Mouse (Mus musculus) intestine, embryonic 16.5 days (tissue): Measurements from ENCODE around the gene Ren1. TPM values are rescaled to one million over a fixed set of nuclear protein-coding genes. Genes with fewer than 3 reads are reported as not detected.

Experiments
- ATAC-seq: fragments of 200-750 bp; cut with Nextera tagmentation; 2 replicates; pipeline ENCODE4 v1.8.0; 2017; ENCODE audit warnings: moderate TSS enrichment, moderate library complexity
- H3K27ac ChIP-seq: fragments of 300-500 bp; sonication (generic); 2 replicates; pipeline ENCODE4 v1.5.1; 2014; ENCODE audit warnings: mild to moderate bottlenecking, low read length
- H3K27me3 ChIP-seq: fragments of 300-500 bp; sonication (generic); replicated peaks from 2 replicates; pipeline ENCODE4 v1.6.1; 2014; ENCODE audit warnings: low read length, control low read depth, mixed read lengths; ENCODE audit not compliant: control insufficient read depth, insufficient read depth
- H3K36me3 ChIP-seq: fragments of 300-500 bp; sonication (generic); 2 replicates; pipeline ENCODE4 v1.6.1; 2014; ENCODE audit warnings: low read length, control low read depth; ENCODE audit not compliant: control insufficient read depth, insufficient read depth
- H3K4me1 ChIP-seq: fragments of 300-500 bp; sonication (generic); 2 replicates; pipeline ENCODE4 v1.6.1; 2014; ENCODE audit warnings: low read length, control low read depth, mixed read lengths; ENCODE audit not compliant: control insufficient read depth, insufficient read depth
- H3K4me2 ChIP-seq: fragments of 300-500 bp; sonication (generic); 2 replicates; pipeline ENCODE4 v1.6.1; 2014; ENCODE audit warnings: low read depth, low read length, control low read depth
- H3K4me3 ChIP-seq: fragments of 300-500 bp; sonication (generic); 2 replicates; pipeline ENCODE4 v1.5.1; 2014; ENCODE audit warnings: mild to moderate bottlenecking, low read length
- H3K9ac ChIP-seq: fragments of 300-500 bp; sonication (generic); 2 replicates; pipeline ENCODE4 v1.6.1; 2014; ENCODE audit warnings: low read depth, low read length
- H3K9me3 ChIP-seq: fragments of 300-500 bp; sonication (generic); 2 replicates; pipeline ENCODE4 v1.6.1; 2016; ENCODE audit warnings: low read length, control low read depth; ENCODE audit not compliant: control insufficient read depth
- WGBS: fragments of 180-500 bp; shearing (Covaris S2); extraction: QIAGEN DNeasy Blood & Tissue Kit; methylation state at CpG from one replicate; pipeline ENCODE4 v1.1.7; 2014; 5-methylcytosine and 5-hydroxymethylcytosine counted together
- polyA plus RNA-seq: library from polyadenylated mRNA; unstranded; fragments of >200 nt; fragmentation: Nextera tagmentation; extraction: Ambion mirVana; gene quantifications from 2 replicates; pipeline ENCODE4 v1.2.1, GENCODE M21; 2015

Gene Ren1
- polyA plus RNA-seq, 1 experiment from 2014 or later = 6.7 TPM

DNA sequence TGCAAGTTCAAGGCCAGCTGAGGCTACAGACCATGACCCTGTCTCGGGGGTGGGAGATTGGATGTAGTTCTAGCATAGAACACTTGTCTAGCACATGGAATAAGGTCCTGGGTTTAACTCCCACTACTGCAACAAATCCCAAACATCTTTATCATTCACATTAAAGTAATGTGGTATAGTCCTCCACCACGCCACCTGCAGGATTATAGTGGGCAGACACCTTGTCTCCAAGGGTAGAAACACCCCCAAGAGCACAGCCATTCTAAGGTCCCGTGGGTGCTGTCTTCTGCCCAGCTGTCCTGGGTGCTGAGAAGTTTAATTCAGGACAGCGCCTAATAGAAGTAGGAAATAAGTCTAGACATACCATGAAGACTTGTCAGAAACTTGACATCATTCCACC, 33.7 kb upstream of the Ren1 start:
- no peak for ATAC-seq
- H3K4me3 ChIP-seq = no peak overlapping the region
- H3K9me3 ChIP-seq = no peaks in the 10 kb centered on the region
- H3K4me2 ChIP-seq = no peak overlapping the region
- no peaks in the 10 kb centered on the region for H3K36me3 ChIP-seq
- WGBS = 78% methylated on average over 4 of the region's 4 CpGs
- H3K27ac ChIP-seq = no peak overlapping the region
- H3K9ac ChIP-seq = no peak overlapping the region
- H3K27me3 ChIP-seq = no peaks in the 10 kb centered on the region
- H3K4me1 ChIP-seq = 0 out of 2 replicates have a peak, but pooled peaks cover 5% of the 10 kb centered on the region

DNA sequence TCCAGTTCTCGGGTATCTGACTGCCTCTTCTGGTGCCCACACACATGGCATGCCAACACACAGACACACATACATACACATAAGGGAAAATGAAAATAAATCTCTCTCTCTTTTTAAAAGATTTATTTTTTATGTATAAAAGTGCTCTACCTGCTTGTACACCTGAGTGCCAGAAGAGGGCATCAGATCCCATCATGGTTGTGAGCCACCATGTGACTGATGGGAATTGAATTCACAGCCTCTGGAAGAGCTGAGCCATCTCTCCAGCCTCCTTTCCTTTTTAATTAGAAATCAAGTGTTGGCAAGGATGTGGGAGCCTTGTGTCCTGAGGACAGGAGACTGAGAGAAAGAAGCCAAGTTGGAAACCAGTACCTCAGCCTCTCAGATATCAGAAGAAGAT, 33.2 kb upstream of the Ren1 start:
- no peak overlapping the region for H3K9ac ChIP-seq
- 73% methylated on average over 1 of the region's 1 CpGs for WGBS
- H3K27me3 ChIP-seq = no peaks in the 10 kb centered on the region
- no peak for ATAC-seq
- H3K36me3 ChIP-seq = no peaks in the 10 kb centered on the region
- H3K27ac ChIP-seq = no peak overlapping the region
- H3K4me3 ChIP-seq = no peak overlapping the region
- H3K4me1 ChIP-seq = 0 out of 2 replicates have a peak, but pooled peaks cover 2% of the 10 kb centered on the region
- H3K4me2 ChIP-seq = no peak overlapping the region
- no peaks in the 10 kb centered on the region for H3K9me3 ChIP-seq

DNA sequence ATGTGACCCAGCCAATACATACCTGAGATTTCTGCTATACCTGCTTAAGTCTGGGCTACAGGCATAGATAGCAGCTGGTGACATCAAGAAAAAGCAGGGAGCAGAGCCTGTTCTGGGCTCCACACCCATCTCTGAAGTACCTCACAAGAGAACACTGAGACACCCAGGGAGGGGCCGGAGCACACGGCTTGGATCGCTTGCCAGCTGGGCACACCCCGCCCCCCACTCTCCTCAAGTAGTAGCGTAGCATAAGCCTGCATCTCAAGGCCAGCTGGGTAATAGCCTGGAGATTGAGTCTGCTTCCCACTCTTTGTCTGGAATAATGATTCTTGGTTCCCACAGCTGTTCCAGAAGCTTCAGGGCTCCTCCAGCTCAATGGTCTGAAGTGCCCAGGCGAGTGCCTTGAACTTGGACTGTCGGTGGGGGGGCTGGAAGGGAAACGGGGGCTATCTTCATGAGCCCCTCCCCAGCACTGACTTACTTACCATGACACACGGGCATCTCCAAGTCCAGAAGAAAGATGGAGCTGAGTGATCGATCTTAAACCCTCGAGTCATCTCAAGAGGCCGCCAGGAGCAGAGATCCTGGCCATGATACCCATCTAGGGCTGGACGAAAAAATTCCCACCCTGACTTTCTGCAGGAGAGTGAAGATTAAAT, 28.9 kb upstream of the Ren1 start, which contains the start of gene Kiss1:
Gene Kiss1, plus strand, starts transcription at position 609 of the 659 bp plus-strand sequence.
- no peak within 1 kb of the TSS for H3K9ac ChIP-seq
- 76% methylated on average over 13 of the region's 13 CpGs for WGBS
- H3K27me3 ChIP-seq = no peaks in the 10 kb centered on the region
- ATAC-seq = no peak
- H3K36me3 ChIP-seq = no peaks in the 10 kb centered on the region
- no peak within 1 kb of the TSS for H3K4me2 ChIP-seq
- H3K27ac ChIP-seq = no peak within 1 kb of the TSS
- H3K4me3 ChIP-seq = no peak within 1 kb of the TSS
- H3K9me3 ChIP-seq = no peaks in the 10 kb centered on the region
- 0 out of 2 replicates have a peak, but pooled peaks cover 2% of the 10 kb centered on the region for H3K4me1 ChIP-seq

DNA sequence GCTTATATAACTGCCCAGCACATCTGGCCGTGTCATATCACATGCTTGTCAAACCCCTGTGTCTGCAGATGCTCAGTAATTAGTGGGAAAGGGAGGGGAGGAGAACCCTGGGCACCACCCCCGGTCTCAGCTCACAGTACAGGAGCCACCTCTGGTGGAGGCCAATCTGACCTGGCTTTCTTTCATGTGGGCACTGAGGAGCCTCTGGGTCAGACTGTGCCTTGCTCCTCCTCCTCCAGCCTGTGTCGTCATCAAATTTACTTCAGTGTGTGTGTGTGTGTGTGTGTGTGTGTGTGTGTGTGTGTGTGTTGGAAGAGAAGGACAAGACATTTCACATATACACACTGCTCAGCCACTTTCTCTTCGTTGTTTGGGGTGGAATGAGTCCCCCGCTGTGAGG, 27.0 kb upstream of the Ren1 start:
- H3K4me3 ChIP-seq = no peak overlapping the region
- 38% methylated on average over 5 of the region's 5 CpGs for WGBS
- H3K9me3 ChIP-seq = no peaks in the 10 kb centered on the region
- no peak overlapping the region for H3K27ac ChIP-seq
- H3K36me3 ChIP-seq = no peaks in the 10 kb centered on the region
- H3K4me1 ChIP-seq = 0 out of 2 replicates have a peak, but pooled peaks cover 2% of the 10 kb centered on the region
- no peaks in the 10 kb centered on the region; the same call in 1 of the 2 replicates for H3K27me3 ChIP-seq
- 0 out of 2 replicates have a peak overlapping the region, but pooled peaks have one; percentile 16 for H3K9ac ChIP-seq
- no peak overlapping the region for H3K4me2 ChIP-seq
- ATAC-seq = no peak

DNA sequence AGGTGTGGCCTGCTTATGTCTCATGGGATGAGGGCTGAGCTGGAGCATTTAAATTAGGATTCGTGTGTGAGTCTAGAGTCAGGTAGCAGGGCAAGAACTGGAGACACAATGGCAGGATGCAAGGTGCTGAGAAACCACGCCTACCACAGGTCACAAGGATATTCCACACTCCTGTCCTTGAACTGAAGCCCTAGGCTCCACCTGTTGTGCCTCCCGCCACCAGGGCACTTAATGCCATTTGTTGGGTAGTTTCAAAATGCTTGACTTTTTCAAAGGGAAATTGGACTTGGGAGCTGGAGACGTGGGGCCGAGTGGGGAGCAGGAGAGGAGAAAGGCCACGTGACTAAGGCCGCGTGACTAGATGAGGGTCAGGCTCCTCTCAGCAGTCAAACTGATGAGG, 24.4 kb upstream of the Ren1 start:
- Histone ChIP-seq H3K36me3 (no peaks in the 10 kb centered on the region), H3K27ac (no peak overlapping the region), H3K9ac (no peak overlapping the region), H3K4me1 (peaks cover 11% of the 10 kb centered on the region), H3K4me3 (no peak overlapping the region), H3K4me2 (no peak overlapping the region), H3K27me3 (peaks cover 3% of the 10 kb centered on the region), H3K9me3 (no peaks in the 10 kb centered on the region)
- WGBS = 88% methylated on average over 8 of the region's 8 CpGs
- no peak for ATAC-seq

DNA sequence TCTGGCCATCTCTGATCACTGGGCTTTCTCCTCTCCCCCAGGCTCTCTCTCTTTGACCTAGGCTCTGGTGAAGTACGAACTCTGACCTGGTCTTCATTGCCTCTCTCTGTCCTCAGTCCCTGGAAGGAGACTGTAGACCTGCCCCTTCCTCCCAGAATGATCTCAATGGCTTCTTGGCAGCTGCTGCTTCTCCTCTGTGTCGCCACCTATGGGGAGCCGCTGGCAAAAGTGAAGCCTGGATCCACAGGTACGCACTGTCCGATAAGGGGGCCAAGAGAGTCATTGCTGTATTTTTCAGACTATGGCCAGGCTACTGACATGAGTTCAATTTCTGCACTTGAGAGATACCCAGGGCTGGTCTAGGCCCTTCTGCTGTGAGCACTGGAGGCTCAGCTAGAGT, 23.2 kb upstream of the Ren1 start:
- Histone ChIP-seq H3K4me3 (no peak overlapping the region), H3K27me3 (peaks cover 3% of the 10 kb centered on the region), H3K36me3 (no peaks in the 10 kb centered on the region), H3K9ac (no peak overlapping the region), H3K9me3 (no peaks in the 10 kb centered on the region), H3K27ac (no peak overlapping the region), H3K4me1 (peaks cover 9% of the 10 kb centered on the region), H3K4me2 (no peak overlapping the region)
- ATAC-seq = no peak
- 51% methylated on average over 5 of the region's 5 CpGs for WGBS

DNA sequence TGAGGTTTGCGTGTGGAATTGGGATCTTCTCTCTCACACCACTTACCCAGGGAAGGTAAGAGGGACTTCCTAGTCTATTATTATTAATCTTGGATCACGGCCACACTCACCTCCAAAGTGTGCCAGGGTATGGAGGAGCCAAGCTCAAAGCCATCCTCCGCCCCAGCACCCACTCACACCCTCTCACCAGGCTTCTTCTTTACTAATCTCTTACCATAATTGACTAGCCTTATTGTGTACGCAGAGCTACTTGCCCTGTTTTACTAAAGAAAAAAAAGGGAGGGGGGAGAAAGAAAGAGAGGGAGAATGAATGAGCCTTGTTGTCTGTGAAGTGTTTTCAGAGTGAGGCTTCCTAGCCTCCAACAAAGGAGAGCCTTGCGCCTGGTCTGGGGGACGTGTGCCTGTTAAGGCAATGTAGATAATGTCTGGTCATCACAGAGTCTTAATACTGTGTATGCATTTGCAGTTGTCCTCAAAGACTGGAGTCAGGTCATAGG, 22.0 kb upstream of the Ren1 start:
- Histone ChIP-seq H3K27me3 (peaks cover 3% of the 10 kb centered on the region), H3K27ac (no peak overlapping the region), H3K36me3 (no peaks in the 10 kb centered on the region), H3K4me1 (peaks cover 9% of the 10 kb centered on the region), H3K4me2 (no peak overlapping the region), H3K9ac (no peak overlapping the region), H3K9me3 (no peaks in the 10 kb centered on the region), H3K4me3 (no peak overlapping the region)
- no peak for ATAC-seq
- 76% methylated on average over 6 of the region's 6 CpGs for WGBS

DNA sequence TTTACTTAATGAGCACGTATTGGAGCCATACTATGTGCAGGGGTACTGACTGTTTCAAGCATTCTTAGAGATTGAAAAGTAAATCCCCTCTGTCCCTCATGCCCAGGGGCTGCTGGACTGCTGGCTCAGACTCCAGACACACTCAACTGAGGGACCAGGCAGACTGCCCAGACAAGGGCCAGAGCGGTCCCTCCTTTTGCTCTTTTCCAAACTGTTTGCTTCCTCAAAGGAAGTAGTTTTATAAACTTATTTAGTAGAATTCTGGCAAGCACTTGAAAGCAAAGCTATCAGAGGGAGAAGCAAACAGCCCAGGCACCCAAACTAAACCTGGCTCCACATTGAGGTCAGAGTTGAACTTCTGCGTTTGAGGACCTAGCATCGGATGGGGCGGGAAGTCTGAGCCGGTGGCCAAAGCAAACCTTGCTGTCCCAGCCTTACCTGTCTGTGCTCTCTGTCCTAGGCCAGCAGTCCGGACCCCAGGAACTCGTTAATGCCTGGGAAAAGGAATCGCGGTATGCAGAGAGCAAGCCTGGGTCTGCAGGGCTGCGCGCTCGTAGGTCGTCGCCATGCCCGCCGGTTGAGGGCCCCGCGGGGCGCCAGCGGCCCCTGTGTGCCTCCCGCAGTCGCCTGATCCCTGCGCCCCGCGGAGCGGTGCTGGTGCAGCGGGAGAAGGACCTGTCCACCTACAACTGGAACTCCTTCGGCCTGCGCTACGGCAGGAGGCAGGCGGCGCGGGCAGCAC, 21.2 kb upstream of the Ren1 start:
- H3K27ac ChIP-seq = 0 out of 2 replicates have a peak overlapping the region, but pooled peaks have one; percentile 6
- H3K9ac ChIP-seq = peak overlapping the region; percentile 56
- no peaks in the 10 kb centered on the region for H3K9me3 ChIP-seq
- H3K4me1 ChIP-seq = peaks cover 9% of the 10 kb centered on the region
- H3K4me3 ChIP-seq = peak overlapping the region; percentile 36
- WGBS = 7% methylated on average over 34 of the region's 34 CpGs
- H3K4me2 ChIP-seq = peak overlapping the region; percentile 69
- H3K36me3 ChIP-seq = no peaks in the 10 kb centered on the region
- ATAC-seq = peak; percentile 55
- H3K27me3 ChIP-seq = peaks cover 3% of the 10 kb centered on the region

DNA sequence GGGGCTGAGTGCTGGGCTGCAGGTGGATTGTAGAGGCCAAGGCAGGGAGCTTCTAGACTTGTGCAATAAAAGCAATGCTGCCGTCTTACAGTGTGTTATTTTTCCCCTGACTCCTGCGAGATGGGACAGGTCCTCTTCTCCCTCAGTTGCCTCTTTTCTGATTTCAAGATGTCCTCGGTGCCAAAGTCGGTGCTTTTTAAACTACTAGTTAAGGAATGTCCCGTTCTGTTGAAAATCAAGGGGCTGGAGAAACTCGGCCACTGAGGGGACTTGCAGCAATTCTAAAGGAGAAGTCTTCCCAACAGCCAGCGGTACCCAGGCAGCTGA, 20.7 kb upstream of the Ren1 start:
- Histone ChIP-seq H3K36me3 (no peaks in the 10 kb centered on the region), H3K4me2 (peak overlapping the region; percentile 69), H3K4me3 (peak overlapping the region; percentile 36), H3K4me1 (peaks cover 9% of the 10 kb centered on the region), H3K9me3 (no peaks in the 10 kb centered on the region), H3K27ac (no peak overlapping the region), H3K9ac (peak overlapping the region; percentile 56), H3K27me3 (peaks cover 3% of the 10 kb centered on the region)
- 28% methylated on average over 7 of the region's 7 CpGs for WGBS
- ATAC-seq = no peak
